Mouse (Mus musculus) forebrain, embryonic 16.5 days (tissue): ENCODE data around the gene Gm20388. TPM values are rescaled to one million over a fixed set of nuclear protein-coding genes. Genes with fewer than 3 reads are reported as not detected.

Experiments
- ATAC-seq: fragments of 200-750 bp; cut with Nextera tagmentation; 2 replicates; pipeline ENCODE4 v1.8.0; 2017; ENCODE audit warnings: mild to moderate bottlenecking, moderate library complexity
- H3K27ac ChIP-seq: fragments of 300-500 bp; sonication (generic); 2 replicates; pipeline ENCODE4 v1.5.1; 2014; ENCODE audit warnings: low read length, control low read depth
- H3K27me3 ChIP-seq: fragments of 300-500 bp; sonication (generic); replicated peaks from 2 replicates; pipeline ENCODE4 v1.6.1; 2014; ENCODE audit warnings: low read length; ENCODE audit not compliant: control insufficient read depth, insufficient read depth
- H3K36me3 ChIP-seq: fragments of 300-500 bp; sonication (generic); 2 replicates; pipeline ENCODE4 v1.6.1; 2014; ENCODE audit not compliant: control insufficient read depth, insufficient read depth
- H3K4me1 ChIP-seq: fragments of 300-500 bp; sonication (generic); replicated peaks from 2 replicates; pipeline ENCODE4 v1.6.1; 2014; ENCODE audit warnings: low read length; ENCODE audit not compliant: control insufficient read depth, insufficient read depth
- H3K4me2 ChIP-seq: fragments of 300-500 bp; sonication (generic); 2 replicates; pipeline ENCODE4 v1.6.1; 2014; ENCODE audit warnings: mild to moderate bottlenecking, low read length, control low read depth
- H3K4me3 ChIP-seq: fragments of 300-500 bp; sonication (generic); replicated peaks from 2 replicates; pipeline ENCODE4 v1.5.1; 2014; ENCODE audit warnings: mild to moderate bottlenecking, low read length, control low read depth
- H3K9ac ChIP-seq: fragments of 300-500 bp; sonication (generic); replicated peaks from 2 replicates; pipeline ENCODE4 v1.6.1; 2014; ENCODE audit warnings: low read depth, low read length, control low read depth
- H3K9me3 ChIP-seq: fragments of 300-500 bp; sonication (generic); 2 replicates; pipeline ENCODE4 v1.6.1; 2016; ENCODE audit warnings: low read length; ENCODE audit not compliant: control insufficient read depth
- WGBS: fragments of 180-500 bp; shearing (Covaris S2); extraction: QIAGEN DNeasy Blood & Tissue Kit; methylation state at CpG from one replicate; pipeline ENCODE4 v1.1.7; 2014; 5-methylcytosine and 5-hydroxymethylcytosine counted together
- polyA plus RNA-seq: library from polyadenylated mRNA; unstranded; fragments of >200 nt; fragmentation: Nextera tagmentation; extraction: Ambion mirVana; gene quantifications from 2 replicates; pipeline ENCODE4 v1.2.1, GENCODE M21; 2015

Gm20388 gene
- polyA plus RNA-seq, 1 experiment from 2014 or later = 4.7 TPM

DNA sequence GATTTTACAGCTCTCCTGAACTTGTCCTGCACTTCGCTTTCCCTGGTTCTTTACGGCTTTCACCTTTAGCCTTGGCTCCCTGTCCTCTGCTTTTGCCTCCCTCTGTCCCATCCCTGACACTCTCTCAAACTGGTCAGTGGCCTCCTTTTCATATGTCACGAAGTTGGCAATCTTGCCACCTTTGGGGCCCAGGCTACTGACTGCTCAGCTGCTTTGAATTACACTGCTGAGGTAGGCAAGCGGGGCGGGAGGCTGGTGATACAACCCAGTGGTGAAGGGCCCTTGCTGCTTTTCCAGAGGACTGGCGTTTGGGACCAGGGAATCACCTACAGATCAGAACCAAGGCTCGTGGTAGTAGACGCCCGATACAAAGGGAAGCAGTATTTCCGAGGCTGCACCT is 3465.1 kb downstream of the Gm20388 start:
- no peak overlapping the region for H3K9ac ChIP-seq
- peaks cover 18% of the 10 kb centered on the region for H3K4me1 ChIP-seq
- H3K4me2 ChIP-seq = no peak overlapping the region
- no peak overlapping the region for H3K27ac ChIP-seq
- no peaks in the 10 kb centered on the region for H3K36me3 ChIP-seq
- H3K4me3 ChIP-seq = no peak overlapping the region
- ATAC-seq = no peak
- no peaks in the 10 kb centered on the region for H3K9me3 ChIP-seq
- H3K27me3 ChIP-seq = no peaks in the 10 kb centered on the region
- 78% methylated on average over 10 of the region's 10 CpGs for WGBS

DNA sequence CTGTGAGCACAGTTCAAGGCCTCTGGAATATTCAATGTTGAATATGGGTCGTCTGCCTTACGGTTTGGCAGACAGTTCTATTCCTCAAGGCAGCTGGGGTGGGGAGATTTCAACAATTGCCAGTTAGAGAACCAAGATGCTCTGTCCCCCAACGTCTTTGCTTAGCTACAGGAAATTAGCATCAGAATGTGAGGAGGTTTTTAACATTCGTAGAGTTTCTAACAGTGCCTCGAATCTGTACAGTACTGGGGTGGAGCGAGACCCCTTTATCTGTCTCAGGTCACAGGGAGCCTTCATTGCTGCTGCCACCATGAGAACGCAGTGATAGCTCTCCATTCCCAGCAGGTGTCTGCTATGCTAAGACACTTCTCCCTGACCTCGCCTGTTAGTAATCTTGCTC is 3465.5 kb downstream of the Gm20388 start:
- Histone ChIP-seq H3K4me3 (no peak overlapping the region), H3K27ac (no peak overlapping the region), H3K4me1 (peaks cover 18% of the 10 kb centered on the region), H3K4me2 (no peak overlapping the region), H3K9me3 (no peaks in the 10 kb centered on the region), H3K9ac (no peak overlapping the region), H3K27me3 (no peaks in the 10 kb centered on the region), H3K36me3 (no peaks in the 10 kb centered on the region)
- no peak for ATAC-seq
- WGBS = 56% methylated on average over 8 of the region's 8 CpGs

DNA sequence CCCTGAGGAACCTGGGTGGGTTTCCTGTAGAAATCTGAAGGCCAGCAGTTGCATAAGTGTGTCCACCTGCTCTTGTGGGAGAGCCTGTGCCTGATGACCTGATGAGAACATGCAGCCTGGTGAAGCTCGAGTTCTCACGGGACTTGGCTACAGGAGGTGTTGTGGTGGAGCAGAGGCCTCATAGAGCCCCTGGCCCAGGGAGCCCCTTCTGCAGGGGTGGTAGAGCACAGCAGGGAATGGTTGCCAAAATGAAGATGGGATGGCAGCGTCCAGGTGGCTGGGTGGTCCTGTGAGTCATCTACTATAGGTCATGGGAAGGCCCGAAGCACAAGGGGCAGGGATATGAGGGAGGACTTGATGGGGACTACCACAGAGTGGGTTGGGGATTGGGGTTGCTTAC is 3471.1 kb downstream of the Gm20388 start:
- no peak for ATAC-seq
- H3K9me3 ChIP-seq = no peaks in the 10 kb centered on the region
- no peaks in the 10 kb centered on the region for H3K27me3 ChIP-seq
- WGBS = 94% methylated on average over 4 of the region's 4 CpGs
- no peak overlapping the region for H3K4me2 ChIP-seq
- H3K4me3 ChIP-seq = no peak overlapping the region
- H3K9ac ChIP-seq = no peak overlapping the region
- no peaks in the 10 kb centered on the region for H3K4me1 ChIP-seq
- no peak overlapping the region for H3K27ac ChIP-seq
- H3K36me3 ChIP-seq = peaks cover 30% of the 10 kb centered on the region

DNA sequence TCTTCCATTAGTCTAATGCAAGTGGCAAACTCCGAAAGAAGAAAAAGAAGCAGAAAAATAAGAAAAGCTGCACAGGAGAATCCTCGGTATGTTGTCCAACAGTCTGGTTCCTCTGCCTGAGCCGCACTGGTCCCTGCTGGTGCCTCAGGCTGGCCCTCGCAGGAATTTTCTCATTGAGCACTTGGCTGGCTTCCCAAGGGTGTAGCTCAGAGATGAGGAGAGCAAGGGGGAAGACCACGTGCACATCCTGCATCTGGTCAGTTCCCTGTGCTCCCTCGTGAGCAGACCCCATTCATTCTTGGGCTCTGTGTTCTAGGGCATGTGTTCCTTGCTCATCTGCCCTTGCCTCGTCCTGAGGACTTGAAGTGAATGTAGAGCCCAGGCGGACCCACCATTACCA is 3471.9 kb downstream of the Gm20388 start:
- Histone ChIP-seq H3K4me1 (no peaks in the 10 kb centered on the region), H3K27ac (no peak overlapping the region), H3K9ac (no peak overlapping the region), H3K27me3 (no peaks in the 10 kb centered on the region), H3K4me2 (no peak overlapping the region), H3K4me3 (no peak overlapping the region), H3K36me3 (peaks cover 32% of the 10 kb centered on the region), H3K9me3 (no peaks in the 10 kb centered on the region)
- 82% methylated on average over 8 of the region's 8 CpGs for WGBS
- no peak for ATAC-seq

DNA sequence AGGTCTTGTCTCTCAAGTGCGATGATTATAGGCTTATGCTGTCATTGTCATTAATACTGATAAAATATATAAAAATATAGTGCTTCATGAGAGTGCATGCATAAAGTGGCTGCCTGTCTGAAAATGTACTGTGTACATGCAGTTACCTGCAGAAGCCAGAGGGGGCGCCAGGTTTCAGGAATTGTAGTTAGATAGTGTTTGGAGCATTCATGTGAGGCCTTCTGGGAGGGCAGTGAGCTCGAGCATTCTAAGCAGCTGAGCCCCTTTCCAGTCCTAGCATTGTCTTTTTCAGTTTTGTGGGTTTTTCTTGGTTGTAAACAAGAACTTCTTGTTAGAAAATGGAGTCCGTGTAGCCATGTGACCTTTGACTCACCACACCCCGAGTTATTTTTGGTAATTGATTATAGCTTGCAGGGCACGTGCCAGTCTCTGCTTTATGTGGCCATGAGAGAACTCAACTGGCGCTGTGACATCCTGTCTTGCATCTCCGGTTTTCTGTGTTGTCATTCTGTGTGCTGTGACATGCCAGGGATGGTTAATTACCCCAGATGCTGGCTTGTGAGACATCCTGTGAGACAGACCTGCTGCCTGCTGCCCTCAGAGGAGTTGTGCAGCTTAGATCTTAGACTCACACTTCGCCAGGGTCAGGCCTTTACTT is 3474.4 kb downstream of the Gm20388 start:
- ATAC-seq = no peak
- Histone ChIP-seq H3K27me3 (no peaks in the 10 kb centered on the region), H3K9ac (no peak overlapping the region), H3K9me3 (no peaks in the 10 kb centered on the region), H3K4me2 (no peak overlapping the region), H3K36me3 (peaks cover 34% of the 10 kb centered on the region), H3K27ac (no peak overlapping the region), H3K4me3 (no peak overlapping the region), H3K4me1 (no peaks in the 10 kb centered on the region)
- 73% methylated on average over 9 of the region's 9 CpGs for WGBS

DNA sequence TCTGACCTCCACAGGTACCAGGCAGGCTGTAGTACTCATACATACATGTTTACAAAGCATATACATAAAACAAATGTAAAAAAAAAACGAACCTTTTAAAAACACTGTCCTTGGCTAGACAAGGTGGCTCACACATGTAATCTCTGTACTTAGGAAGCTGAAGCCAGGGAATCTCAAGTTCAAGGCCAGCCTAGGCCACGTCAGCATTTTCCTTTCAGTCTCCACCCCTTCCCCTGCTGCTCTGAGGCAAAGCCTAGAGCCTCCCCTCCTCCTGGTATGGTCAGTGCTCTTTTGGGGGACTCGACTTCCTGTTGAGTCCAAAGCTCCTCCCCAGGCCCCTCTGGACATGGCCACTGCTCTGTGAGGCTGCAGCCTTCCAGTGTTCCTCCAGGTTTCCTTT is 3476.4 kb downstream of the Gm20388 start:
- Histone ChIP-seq H3K36me3 (peaks cover 47% of the 10 kb centered on the region), H3K27me3 (no peaks in the 10 kb centered on the region), H3K4me1 (no peaks in the 10 kb centered on the region), H3K4me3 (no peak overlapping the region), H3K9me3 (no peaks in the 10 kb centered on the region), H3K9ac (no peak overlapping the region), H3K4me2 (no peak overlapping the region), H3K27ac (no peak overlapping the region)
- ATAC-seq = no peak
- 85% methylated on average over 3 of the region's 3 CpGs for WGBS

DNA sequence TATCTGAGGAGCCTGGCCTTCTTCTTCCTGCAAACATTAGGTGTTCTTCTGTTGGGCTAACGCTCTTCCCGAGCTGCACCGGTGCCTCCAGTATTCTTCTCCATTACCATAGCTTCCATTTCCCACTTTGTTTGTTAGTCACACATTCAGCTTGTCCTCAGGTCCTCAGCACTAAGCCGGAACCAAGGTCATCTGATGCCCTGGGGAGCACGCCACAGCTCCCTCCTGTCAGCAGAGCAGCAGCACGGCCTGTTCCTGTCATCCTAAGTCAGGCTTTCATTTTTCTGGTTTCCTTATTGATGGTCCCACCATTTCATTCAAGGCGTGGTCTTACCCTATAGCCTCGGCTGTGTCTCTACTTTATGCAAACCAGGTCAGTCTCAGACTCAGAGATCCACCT is 3477.2 kb downstream of the Gm20388 start:
- Histone ChIP-seq H3K36me3 (peaks cover 45% of the 10 kb centered on the region), H3K9ac (no peak overlapping the region), H3K27ac (no peak overlapping the region), H3K9me3 (no peaks in the 10 kb centered on the region), H3K4me1 (no peaks in the 10 kb centered on the region), H3K4me2 (no peak overlapping the region), H3K27me3 (no peaks in the 10 kb centered on the region), H3K4me3 (no peak overlapping the region)
- WGBS = 93% methylated on average over 8 of the region's 8 CpGs
- no peak for ATAC-seq

DNA sequence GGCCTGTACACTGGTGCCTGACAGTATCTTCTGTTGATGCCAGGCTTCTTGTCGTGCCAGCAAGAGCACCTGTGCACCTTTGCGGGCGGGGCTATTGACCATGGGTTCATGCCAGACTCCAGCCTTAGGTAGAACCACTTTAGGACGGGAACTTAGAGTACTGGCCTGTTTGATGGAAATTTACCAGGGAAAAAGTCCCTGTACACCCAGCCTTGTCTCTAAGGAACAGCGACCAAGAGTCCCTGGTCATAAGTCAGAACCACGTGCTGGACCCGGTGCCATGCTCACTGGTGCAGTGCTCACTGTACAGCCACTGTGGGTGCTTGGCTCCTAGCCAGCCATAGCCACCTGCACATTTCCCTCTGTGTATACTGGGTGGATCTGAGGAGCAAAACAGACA is 3478.4 kb downstream of the Gm20388 start:
- Histone ChIP-seq H3K4me1 (no peaks in the 10 kb centered on the region), H3K36me3 (peaks cover 40% of the 10 kb centered on the region), H3K9ac (no peak overlapping the region), H3K27ac (no peak overlapping the region), H3K4me3 (no peak overlapping the region), H3K4me2 (no peak overlapping the region), H3K27me3 (no peaks in the 10 kb centered on the region), H3K9me3 (no peaks in the 10 kb centered on the region)
- 92% methylated on average over 7 of the region's 7 CpGs for WGBS
- no peak for ATAC-seq

DNA sequence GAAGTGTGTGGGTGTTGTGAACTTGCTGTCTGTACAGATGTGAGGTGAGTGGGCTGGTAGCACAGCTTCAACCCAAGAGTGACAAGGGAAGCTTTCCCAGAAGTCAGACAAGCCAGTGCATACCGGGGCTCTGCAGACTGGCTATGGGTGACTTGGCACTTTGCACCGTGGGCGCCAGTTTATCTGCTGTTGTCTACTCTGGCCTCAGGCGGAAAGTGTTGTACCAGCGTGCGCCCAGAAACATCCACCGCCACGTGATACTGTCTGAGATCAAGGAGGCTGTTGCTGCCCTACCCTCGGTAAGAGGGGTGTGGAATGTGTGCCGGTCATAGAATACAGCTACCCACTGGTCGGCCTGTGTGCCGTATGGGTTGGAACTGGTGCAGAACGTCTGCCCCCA is 3487.7 kb downstream of the Gm20388 start:
- 93% methylated on average over 13 of the region's 13 CpGs for WGBS
- H3K36me3 ChIP-seq = peaks cover 57% of the 10 kb centered on the region
- H3K27me3 ChIP-seq = no peaks in the 10 kb centered on the region
- H3K4me2 ChIP-seq = no peak overlapping the region
- H3K4me3 ChIP-seq = no peak overlapping the region
- no peaks in the 10 kb centered on the region for H3K9me3 ChIP-seq
- H3K9ac ChIP-seq = no peak overlapping the region
- H3K4me1 ChIP-seq = no peaks in the 10 kb centered on the region
- no peak for ATAC-seq
- H3K27ac ChIP-seq = no peak overlapping the region

DNA sequence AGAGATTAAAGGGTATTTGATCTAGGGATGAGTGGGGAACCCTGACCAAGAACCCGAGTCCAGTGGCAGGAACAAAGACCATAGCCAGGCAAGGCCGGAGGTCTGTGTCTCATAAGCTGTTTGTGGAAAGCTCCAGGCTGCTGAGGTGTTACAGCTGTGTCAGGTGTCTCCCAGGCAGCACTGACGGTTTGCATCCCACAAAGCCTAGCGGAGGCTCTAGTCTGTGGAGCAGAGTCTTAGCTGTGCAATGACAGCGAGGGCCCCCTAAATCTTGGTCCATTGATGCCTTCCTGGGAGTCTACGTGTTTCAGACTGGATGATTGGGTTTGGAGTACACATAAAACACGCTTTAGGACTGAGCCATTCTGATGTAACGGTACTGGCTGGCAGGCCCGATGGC is 3491.3 kb downstream of the Gm20388 start:
- Histone ChIP-seq H3K36me3 (peaks cover 35% of the 10 kb centered on the region), H3K27me3 (no peaks in the 10 kb centered on the region), H3K4me3 (no peak overlapping the region), H3K9ac (no peak overlapping the region), H3K9me3 (no peaks in the 10 kb centered on the region), H3K4me1 (peaks cover 4% of the 10 kb centered on the region; the same call in 1 of the 2 replicates), H3K27ac (no peak overlapping the region), H3K4me2 (no peak overlapping the region)
- WGBS = 93% methylated on average over 9 of the region's 9 CpGs
- no peak for ATAC-seq
